Comparison of ENCODE assay signal across 8 mouse cellular contexts in the genomic region with DNA sequence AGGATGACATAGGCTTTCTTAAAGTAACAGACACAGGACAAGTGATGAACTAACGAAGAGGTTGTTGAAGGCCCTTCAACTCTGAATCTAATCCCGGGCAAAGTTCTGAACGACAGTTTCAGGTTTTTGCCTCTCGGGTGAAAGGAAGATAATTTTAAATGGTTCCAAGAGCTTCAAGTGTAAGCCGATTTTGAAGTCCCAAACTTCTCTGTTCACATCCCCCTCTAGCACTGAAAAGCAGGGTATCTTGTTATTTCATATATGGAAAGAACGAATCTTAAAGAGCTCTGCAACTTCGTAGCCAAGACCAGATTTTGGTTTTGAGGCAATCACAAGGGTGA. TPM values are rescaled to one million over a fixed set of nuclear protein-coding genes. Genes with fewer than 3 reads are reported as not detected.
DNase-seq lines count a peak whose midpoint lies in the region; ATAC-seq and TF ChIP-seq lines count a peak whose summit lies in the region.

No protein-coding gene starts in this region.

- in situ Hi-C loops in CH12.LX (cut with MboI; ENCODE audit: low pct_ligation_motif_present, low pct_unique_long_range_greater_than_20kb, low sequenced_read_pairs): no loop called here

- DNase-seq in heart, postnatal 4 days: no peak
- DNase-seq in CH12.LX (ENCODE audit: extremely low read depth): no peak
- DNase-seq in forebrain, embryonic 14.5 days (ENCODE audit: low spot score): no peak
- DNase-seq in left cerebral cortex, postnatal 14 days (ENCODE audit: low spot score in 2 of 2): no peak
- DNase-seq in urinary bladder, adult 18-20 months (ENCODE audit: low spot score in 2 of 2): no peak
- no peak for DNase-seq in kidney, postnatal 4 days

- dilution Hi-C loops in CH12.LX (cut with MboI; ENCODE audit: extremely low pct_ligation_motif_present, extremely low pct_unique_long_range_greater_than_20kb, low sequenced_read_pairs): no loop called here

- WGBS in heart, embryonic 11.5 days (ENCODE audit: insufficient replicate concordance): under 1% methylated on average over 7 of the region's 7 CpGs
- 2% methylated on average over 7 of the region's 7 CpGs for WGBS in forebrain, embryonic 14.5 days
- under 1% methylated on average over 7 of the region's 7 CpGs for WGBS in liver, embryonic 15.5 days (ENCODE audit: insufficient replicate concordance)

- no peak for TF ChIP-seq RAD21 in CH12.LX (IDR thresholded peaks at IDR 0.05; ENCODE audit: low read depth, low read length)

- intact Hi-C loops in left cerebral cortex, postnatal 14 days (cut with DNase I): no loop called here

- peak; percentile 41 for TF ChIP-seq EP300 in CH12.LX (IDR thresholded peaks at IDR 0.05; ENCODE audit: low read length)

- peak overlapping the region; percentile 94 for H3K27ac ChIP-seq in heart, embryonic 11.5 days (ENCODE audit: low read depth, low read length)
- peak overlapping the region; percentile 79 for H3K27ac ChIP-seq in CH12.LX (ENCODE audit: insufficient read depth, low read depth)
- peak overlapping the region; percentile 61 for H3K27ac ChIP-seq in forebrain, embryonic 14.5 days (ENCODE audit: low read depth, low read length)
- H3K27ac ChIP-seq in liver, embryonic 15.5 days (replicated peaks): peak overlapping the region; percentile 95

- peaks cover 34% of the 10 kb centered on the region for H3K36me3 ChIP-seq in heart, embryonic 11.5 days (ENCODE audit: control insufficient read depth, insufficient read depth, low read length)
- peaks cover 43 to 67% of the 10 kb centered on the region in 2 experiments for H3K36me3 ChIP-seq in CH12.LX (replicated peaks in 1 of 2; ENCODE audit: control insufficient read depth in 1 of 2, insufficient read depth in 1 of 2, low read length in 1 of 2)
- peaks cover 60% of the 10 kb centered on the region for H3K36me3 ChIP-seq in forebrain, embryonic 14.5 days (ENCODE audit: control insufficient read depth, insufficient read depth, low read length)
- peaks cover 62% of the 10 kb centered on the region for H3K36me3 ChIP-seq in liver, embryonic 15.5 days (replicated peaks)

- H3K4me3 ChIP-seq in heart, embryonic 11.5 days (ENCODE audit: low read depth, low read length): peak overlapping the region; percentile 93
- peak overlapping the region; percentile 81 to 95 (median 83) for H3K4me3 ChIP-seq in CH12.LX (replicated peaks in 1 of 3; ENCODE audit: low read depth in 2 of 3, low read length in 2 of 3, poor library complexity in 1 of 3)
- peak overlapping the region; percentile 89 for H3K4me3 ChIP-seq in forebrain, embryonic 14.5 days (ENCODE audit: low read depth, low read length)
- peak overlapping the region; percentile 84 for H3K4me3 ChIP-seq in liver, embryonic 15.5 days (replicated peaks)

- peak overlapping the region; percentile 97 for H3K4me2 ChIP-seq in heart, embryonic 11.5 days
- peak overlapping the region; percentile 75 for H3K4me2 ChIP-seq in CH12.LX (ENCODE audit: insufficient read depth, low read depth, poor library complexity, severe bottlenecking)
- H3K4me2 ChIP-seq in forebrain, embryonic 14.5 days (ENCODE audit: low read length): peak overlapping the region; percentile 100
- H3K4me2 ChIP-seq in liver, embryonic 15.5 days: peak overlapping the region; percentile 99

- H3K27me3 ChIP-seq in heart, embryonic 11.5 days (ENCODE audit: control insufficient read depth, insufficient read depth, low read length): no peaks in the 10 kb centered on the region
- no peaks in the 10 kb centered on the region for H3K27me3 ChIP-seq in CH12.LX (replicated peaks)
- no peaks in the 10 kb centered on the region for H3K27me3 ChIP-seq in forebrain, embryonic 14.5 days (replicated peaks; ENCODE audit: control insufficient read depth, insufficient read depth, low read length)
- no peaks in the 10 kb centered on the region for H3K27me3 ChIP-seq in liver, embryonic 15.5 days

- TF ChIP-seq CTCF in CH12.LX (conservative IDR thresholded peaks at IDR 0.05 in 1 of 2, IDR thresholded peaks at IDR 0.05 in 1 of 2; ENCODE audit: low read depth in 2 of 2, low read length in 2 of 2): no peak

- peaks cover 46% of the 10 kb centered on the region for H3K4me1 ChIP-seq in heart, embryonic 11.5 days (ENCODE audit: control insufficient read depth, insufficient read depth, low read length)
- H3K4me1 ChIP-seq in CH12.LX (ENCODE audit: control insufficient read depth in 1 of 2, insufficient read depth in 2 of 2): peaks cover 25 to 40% of the 10 kb centered on the region in 2 experiments
- H3K4me1 ChIP-seq in forebrain, embryonic 14.5 days (ENCODE audit: control insufficient read depth, insufficient read depth, low read length): peaks cover 21% of the 10 kb centered on the region
- peaks cover 86% of the 10 kb centered on the region for H3K4me1 ChIP-seq in liver, embryonic 15.5 days (replicated peaks)

- TF ChIP-seq POLR2A in CH12.LX (IDR thresholded peaks at IDR 0.05; ENCODE audit: low read depth, low read length): no peak

- no peak for ATAC-seq in heart, embryonic 11.5 days (replicated peaks; ENCODE audit: insufficient number of reproducible peaks, low FRiP score, low TSS enrichment)
- no peak for ATAC-seq in forebrain, embryonic 14.5 days
- no peak for ATAC-seq in liver, embryonic 15.5 days (ENCODE audit: insufficient read depth)

- H3K79me2 ChIP-seq in CH12.LX (replicated peaks; ENCODE audit: control insufficient read depth, extremely low read depth, insufficient read depth, poor library complexity, severe bottlenecking): peaks cover 35% of the 10 kb centered on the region

- H3K9ac ChIP-seq in heart, embryonic 11.5 days (ENCODE audit: low read depth, low read length): peak overlapping the region; percentile 91
- H3K9ac ChIP-seq in CH12.LX (ENCODE audit: insufficient read depth, low read depth): peak overlapping the region; percentile 62
- peak overlapping the region; percentile 84 for H3K9ac ChIP-seq in forebrain, embryonic 14.5 days (ENCODE audit: low read length)
- peak overlapping the region; percentile 90 for H3K9ac ChIP-seq in liver, embryonic 15.5 days

- H3K9me3 ChIP-seq in heart, embryonic 11.5 days (replicated peaks; ENCODE audit: control insufficient read depth, low read length): no peaks in the 10 kb centered on the region
- H3K9me3 ChIP-seq in CH12.LX (replicated peaks; ENCODE audit: low read length): no peaks in the 10 kb centered on the region
- no peaks in the 10 kb centered on the region for H3K9me3 ChIP-seq in forebrain, embryonic 14.5 days (replicated peaks; ENCODE audit: control insufficient read depth, low read length)
- no peaks in the 10 kb centered on the region for H3K9me3 ChIP-seq in liver, embryonic 15.5 days (replicated peaks)

TF ChIP-seq in CH12.LX, 34 proteins besides CTCF, POLR2A, EP300 and RAD21 (continues in another document):
- TF ChIP-seq ETS1 (conservative IDR thresholded peaks at IDR 0.05; ENCODE audit: low read depth, low read length) (no peak; the same call in 1 of the 2 replicates), MAFK (IDR thresholded peaks at IDR 0.05; ENCODE audit: insufficient replicate concordance, low read length) (peak; percentile 32; the same call in 1 of the 2 replicates)

RNA-seq across cellular contexts. Expression of gene Pcnx3, which starts 0.3 kb away (rescaled TPM):
- polyA plus RNA-seq in heart, embryonic 11.5 days (2014; fragmentation: Nextera tagmentation; extraction: Ambion mirVana): 21.3 and 21.5 TPM in 2 replicates
- total RNA-seq in heart, postnatal 4 days (2021): 10 to 100 TPM; 42.5 to 42.7 TPM
- total RNA-seq in CH12.LX (2012; rRNA removed) (27.2 and 28.6 TPM in 2 replicates), CH12.LX (2014; rRNA removed) (5.1 and 7.1 TPM in 2 replicates)
- polyA plus RNA-seq in CH12.LX (2012; ENCODE audit: insufficient read length, low read depth): 28.3 and 34.5 TPM in 2 replicates
- polyA plus RNA-seq in forebrain, embryonic 14.5 days (2014; fragmentation: Nextera tagmentation; extraction: Ambion mirVana): 20.9 and 24.6 TPM in 2 replicates
- polyA plus RNA-seq in liver, embryonic 15.5 days (2015; fragmentation: Nextera tagmentation; extraction: Ambion mirVana): 9.2 and 12.1 TPM in 2 replicates
- 10 to 100 TPM; 63.6 to 65.1 TPM for total RNA-seq in left cerebral cortex, postnatal 14 days (2021)

RNA-seq across cellular contexts. Expression of gene Map3k11, which starts 0.5 kb away (rescaled TPM):
- 16.9 and 21.0 TPM in 2 replicates for polyA plus RNA-seq in heart, embryonic 11.5 days (2014; fragmentation: Nextera tagmentation; extraction: Ambion mirVana)
- total RNA-seq in heart, postnatal 4 days (2021): 10 to 100 TPM; 39.8 to 40.0 TPM
- 16.0 and 17.6 TPM in 2 replicates for total RNA-seq in CH12.LX (2012; rRNA removed)
- 4.8 and 6.0 TPM in 2 replicates for total RNA-seq in CH12.LX (2014; rRNA removed)
- 13.5 and 14.2 TPM in 2 replicates for polyA plus RNA-seq in CH12.LX (2012; ENCODE audit: insufficient read length, low read depth)
- 9.2 and 11.8 TPM in 2 replicates for polyA plus RNA-seq in forebrain, embryonic 14.5 days (2014; fragmentation: Nextera tagmentation; extraction: Ambion mirVana)
- 16.8 and 18.4 TPM in 2 replicates for polyA plus RNA-seq in liver, embryonic 15.5 days (2015; fragmentation: Nextera tagmentation; extraction: Ambion mirVana)
- 10 to 100 TPM; 12.6 to 15.9 TPM for total RNA-seq in left cerebral cortex, postnatal 14 days (2021)

RNA-seq across cellular contexts. Expression of gene Kcnk7, which starts 15.1 kb away (rescaled TPM):
- polyA plus RNA-seq in heart, embryonic 11.5 days (2014; fragmentation: Nextera tagmentation; extraction: Ambion mirVana): not detected in 2 replicates
- not detected for total RNA-seq in heart, postnatal 4 days (2021)
- not detected in 2 replicates for total RNA-seq in CH12.LX (2012; rRNA removed)
- not detected in 2 replicates for total RNA-seq in CH12.LX (2014; rRNA removed)
- 0.26 and 0.30 TPM in 2 replicates for polyA plus RNA-seq in CH12.LX (2012; ENCODE audit: insufficient read length, low read depth)
- 0.17 TPM in 1 of 2 replicates, not detected in the other for polyA plus RNA-seq in forebrain, embryonic 14.5 days (2014; fragmentation: Nextera tagmentation; extraction: Ambion mirVana)
- 0.15 and 0.28 TPM in 2 replicates for polyA plus RNA-seq in liver, embryonic 15.5 days (2015; fragmentation: Nextera tagmentation; extraction: Ambion mirVana)
- not detected for total RNA-seq in left cerebral cortex, postnatal 14 days (2021)

RNA-seq across cellular contexts. Expression of gene Sipa1, which starts 25.6 kb away (rescaled TPM):
- 15.8 and 18.8 TPM in 2 replicates for polyA plus RNA-seq in heart, embryonic 11.5 days (2014; fragmentation: Nextera tagmentation; extraction: Ambion mirVana)
- 10 to 100 TPM; 40.2 to 42.2 TPM for total RNA-seq in heart, postnatal 4 days (2021)
- 48.9 and 51.1 TPM in 2 replicates for total RNA-seq in CH12.LX (2012; rRNA removed)
- 17.6 and 18.8 TPM in 2 replicates for total RNA-seq in CH12.LX (2014; rRNA removed)
- 47.6 and 54.6 TPM in 2 replicates for polyA plus RNA-seq in CH12.LX (2012; ENCODE audit: insufficient read length, low read depth)
- polyA plus RNA-seq in forebrain, embryonic 14.5 days (2014; fragmentation: Nextera tagmentation; extraction: Ambion mirVana): 9.2 and 10.2 TPM in 2 replicates
- polyA plus RNA-seq in liver, embryonic 15.5 days (2015; fragmentation: Nextera tagmentation; extraction: Ambion mirVana): 28.2 and 32.5 TPM in 2 replicates
- total RNA-seq in left cerebral cortex, postnatal 14 days (2021): 10 to 100 TPM; 23.9 to 24.4 TPM

RNA-seq across cellular contexts. Expression of gene Ehbp1l1, which starts 37.1 kb away (rescaled TPM):
- polyA plus RNA-seq in heart, embryonic 11.5 days (2014; fragmentation: Nextera tagmentation; extraction: Ambion mirVana): 54.8 and 68.0 TPM in 2 replicates
- 100 to 1,000 TPM; 179 to 191 TPM for total RNA-seq in heart, postnatal 4 days (2021)
- total RNA-seq in CH12.LX (2012; rRNA removed) (52.1 and 57.0 TPM in 2 replicates), CH12.LX (2014; rRNA removed) (26.9 and 30.4 TPM in 2 replicates)
- polyA plus RNA-seq in CH12.LX (2012; ENCODE audit: insufficient read length, low read depth): 62.6 and 71.9 TPM in 2 replicates
- polyA plus RNA-seq in forebrain, embryonic 14.5 days (2014; fragmentation: Nextera tagmentation; extraction: Ambion mirVana): 7.0 and 10.1 TPM in 2 replicates
- 110 and 121 TPM in 2 replicates for polyA plus RNA-seq in liver, embryonic 15.5 days (2015; fragmentation: Nextera tagmentation; extraction: Ambion mirVana)
- total RNA-seq in left cerebral cortex, postnatal 14 days (2021): 10 to 100 TPM; 36.6 to 37.7 TPM
